Mouse (Mus musculus): ENCODE measurements around the gene Lor. TPM values are rescaled to one million over a fixed set of nuclear protein-coding genes. Genes with fewer than 3 reads are reported as not detected.

Lor gene
- polyA plus RNA-seq, 1 experiment from 2014 or later: 3.4 TPM

GRCm38 (mm10) chr3:92080462-92081284, 2.3 kb downstream of the Lor start:
- Histone ChIP-seq H3K4me1 (ENCODE audit: control insufficient read depth, insufficient read depth, low read length) (peaks cover 3% of the 10 kb centered on the region; the same call in 1 of the 2 replicates), H3K4me2 (ENCODE audit: low read length) (peak overlapping the region; percentile 73), H3K4me3 (replicated peaks; ENCODE audit: low read depth, low read length) (peak overlapping the region; percentile 74), H3K9me3 (ENCODE audit: control insufficient read depth, low read length) (no peaks in the 10 kb centered on the region), H3K27me3 (ENCODE audit: control insufficient read depth, insufficient read depth, low read length) (peaks cover 10% of the 10 kb centered on the region; the same call in 1 of the 2 replicates), H3K9ac (replicated peaks; ENCODE audit: low read length) (peak overlapping the region; percentile 92), H3K36me3 (ENCODE audit: control insufficient read depth, insufficient read depth, low read length) (no peaks in the 10 kb centered on the region), H3K27ac (replicated peaks; ENCODE audit: low read depth, low read length) (peak overlapping the region; percentile 98)
- under 1% methylated on average over 81 of the region's 82 CpGs for WGBS
- peak; percentile 87 for DNase-seq
- ATAC-seq (ENCODE audit: low FRiP score, low TSS enrichment): peak; percentile 88

- no peak overlapping the region for H3K4me2 ChIP-seq (ENCODE audit: low read length)
- ATAC-seq (ENCODE audit: low FRiP score, low TSS enrichment) (no peak), DNase-seq (peak; percentile 78)
- H3K36me3 ChIP-seq (ENCODE audit: control insufficient read depth, insufficient read depth, low read length): no peaks in the 10 kb centered on the region
- H3K27me3 ChIP-seq (ENCODE audit: control insufficient read depth, insufficient read depth, low read length): no peaks in the 10 kb centered on the region
- H3K27ac ChIP-seq (replicated peaks; ENCODE audit: low read depth, low read length): no peak overlapping the region
- no peaks in the 10 kb centered on the region for H3K9me3 ChIP-seq (ENCODE audit: control insufficient read depth, low read length)
- 52% methylated on average over 6 of the region's 6 CpGs for WGBS
- H3K9ac ChIP-seq (replicated peaks; ENCODE audit: low read length): no peak overlapping the region
- H3K4me3 ChIP-seq (replicated peaks; ENCODE audit: low read depth, low read length): no peak overlapping the region
- no peaks in the 10 kb centered on the region for H3K4me1 ChIP-seq (ENCODE audit: control insufficient read depth, insufficient read depth, low read length)
Observed at GRCm38 (mm10) chr3:92050382-92051054, 32.4 kb downstream of the Lor start.

- 66% methylated on average over 1 of the region's 1 CpGs for whole genome bisulfite sequencing
Observed at GRCm38 (mm10) chr3:92033892-92034291, 49.0 kb downstream of the Lor start.

GRCm38 (mm10) chr3:92033203-92033602, 49.7 kb downstream of the Lor start:
- Histone ChIP-seq H3K4me2 (ENCODE audit: low read length) (no peak overlapping the region), H3K27ac (replicated peaks; ENCODE audit: low read depth, low read length) (no peak overlapping the region), H3K36me3 (ENCODE audit: control insufficient read depth, insufficient read depth, low read length) (no peaks in the 10 kb centered on the region), H3K4me1 (ENCODE audit: control insufficient read depth, insufficient read depth, low read length) (no peaks in the 10 kb centered on the region), H3K9ac (replicated peaks; ENCODE audit: low read length) (no peak overlapping the region), H3K9me3 (ENCODE audit: control insufficient read depth, low read length) (no peaks in the 10 kb centered on the region), H3K4me3 (replicated peaks; ENCODE audit: low read depth, low read length) (no peak overlapping the region), H3K27me3 (ENCODE audit: control insufficient read depth, insufficient read depth, low read length) (no peaks in the 10 kb centered on the region)
- ATAC-seq (ENCODE audit: low FRiP score, low TSS enrichment): no peak
- no peak for DNase-seq
- WGBS: 44% methylated on average over 2 of the region's 2 CpGs

More at GRCm38 (mm10) chr3:92033892-92034291, 49.0 kb downstream of the Lor start:
- Histone ChIP-seq H3K27ac (replicated peaks; ENCODE audit: low read depth, low read length) (no peak overlapping the region), H3K4me3 (replicated peaks; ENCODE audit: low read depth, low read length) (no peak overlapping the region), H3K4me1 (ENCODE audit: control insufficient read depth, insufficient read depth, low read length) (no peaks in the 10 kb centered on the region), H3K4me2 (ENCODE audit: low read length) (no peak overlapping the region), H3K36me3 (ENCODE audit: control insufficient read depth, insufficient read depth, low read length) (no peaks in the 10 kb centered on the region), H3K9ac (replicated peaks; ENCODE audit: low read length) (no peak overlapping the region), H3K9me3 (ENCODE audit: control insufficient read depth, low read length) (no peaks in the 10 kb centered on the region), H3K27me3 (ENCODE audit: control insufficient read depth, insufficient read depth, low read length) (no peaks in the 10 kb centered on the region)
- no peak for DNase-seq
- no peak for ATAC-seq (ENCODE audit: low FRiP score, low TSS enrichment)

Small RNAs within 50 kb of the gene (microRNA-seq; reads per million reads assigned to microRNA genes)
- not detected for gene Gm25145

Other genes starting within 250 kb of the Lor start
- not detected in 2 replicates for gene Pglyrp3, start 68.6 kb downstream of the Lor start, polyA plus RNA-seq (2014; fragmentation: Nextera tagmentation; extraction: Ambion mirVana)
- gene Prr9, start 40.8 kb upstream of the Lor start, polyA plus RNA-seq (2014; fragmentation: Nextera tagmentation; extraction: Ambion mirVana): not detected in 2 replicates
- gene Lelp1, start 59.6 kb upstream of the Lor start, polyA plus RNA-seq (2014; fragmentation: Nextera tagmentation; extraction: Ambion mirVana): not detected in 2 replicates
- gene Sprr2a1, start 132.7 kb upstream of the Lor start, polyA plus RNA-seq (2014; fragmentation: Nextera tagmentation; extraction: Ambion mirVana): not detected in 2 replicates
- gene Sprr2a2, start 132.8 kb upstream of the Lor start, polyA plus RNA-seq (2014; fragmentation: Nextera tagmentation; extraction: Ambion mirVana): not detected in 2 replicates
- gene Sprr2a3, start 202.3 kb upstream of the Lor start, polyA plus RNA-seq (2014; fragmentation: Nextera tagmentation; extraction: Ambion mirVana): not detected in 2 replicates
- not detected in 2 replicates for gene Sprr2b, start 233.5 kb upstream of the Lor start, polyA plus RNA-seq (2014; fragmentation: Nextera tagmentation; extraction: Ambion mirVana)